Mouse (Mus musculus): ENCODE measurements around the gene Zgpat.

GRCm38 (mm10) chr2:181322136-181322535 lies 42.6 kb upstream of the Zgpat start:
- TF ChIP-seq CTCF (IDR thresholded peaks at IDR 0.05; ENCODE audit: extremely low read depth, insufficient read length, insufficient replicate concordance, low read depth, low read length) (no peak), POLR2A (IDR thresholded peaks at IDR 0.05; ENCODE audit: low read depth, low read length) (no peak)

All from small intestine, adult 2 months (tissue).